Mouse (Mus musculus): Measurements from ENCODE around the gene Pcmt1. TPM values are rescaled to one million over a fixed set of nuclear protein-coding genes. Genes with fewer than 3 reads are reported as not detected.

Gene Pcmt1
- polyA plus RNA-seq (2012; rRNA removed): 17.4 and 19.6 TPM in 2 replicates

DNA sequence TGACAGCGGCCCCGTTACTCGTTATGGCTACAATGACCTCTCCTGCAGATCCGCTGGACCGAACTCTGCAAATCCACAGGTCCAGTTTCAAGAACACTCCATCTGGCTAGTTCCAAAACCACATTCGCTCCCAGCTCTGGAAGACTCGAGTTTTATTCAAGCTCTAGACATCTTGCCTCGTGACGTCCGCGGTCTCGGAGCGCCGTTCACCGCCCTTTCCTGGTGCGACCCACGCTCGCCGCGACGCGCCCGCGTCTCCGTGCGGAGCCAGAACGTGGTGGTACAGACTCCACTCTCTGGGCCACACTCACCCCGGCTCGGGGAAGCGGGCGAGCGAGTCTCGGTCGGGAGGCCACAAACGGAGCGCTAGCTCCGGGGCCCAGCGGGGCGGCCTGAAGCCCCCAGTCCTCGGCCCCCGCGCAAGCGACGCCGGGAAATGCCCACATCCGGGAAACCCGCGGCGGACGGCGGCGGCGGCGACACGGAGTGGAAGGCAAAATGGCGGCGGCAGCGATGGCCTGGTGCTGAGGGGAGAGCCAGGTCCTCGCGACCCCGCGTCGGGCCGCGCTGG lies at the start of gene Pcmt1, which contains the start of gene Lats1:
Gene Pcmt1, minus strand, starts transcription at position 406 of the 571 bp plus-strand sequence.
Gene Lats1, plus strand, starts transcription at position 484 of the 571 bp plus-strand sequence.
- no peak for DNase-seq (ENCODE audit: low read depth, low spot score)

DNA sequence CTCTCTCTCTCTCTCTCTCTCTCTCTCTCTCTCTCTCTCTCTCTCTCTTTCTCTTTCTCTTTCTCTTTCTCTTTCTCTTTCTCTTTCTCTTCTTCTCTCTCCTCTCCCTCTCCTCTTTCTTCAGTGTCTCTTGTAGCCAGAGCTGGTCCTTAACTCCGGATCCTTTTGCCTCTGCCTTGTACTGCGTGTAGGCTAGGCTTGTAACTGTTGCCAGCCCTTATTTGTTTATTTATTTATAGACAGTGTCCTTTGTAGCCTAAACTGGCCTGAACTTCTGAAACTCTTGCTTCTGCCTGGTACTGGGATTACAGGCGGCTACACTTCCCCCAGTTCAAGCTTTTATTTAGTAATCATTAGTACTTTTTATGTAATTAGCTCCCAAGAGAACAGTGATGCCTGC lies 46.1 kb upstream of the Pcmt1 start:
- DNase-seq (ENCODE audit: low read depth, low spot score): no peak
- WGBS: 10% methylated on average over 3 of the region's 3 CpGs

More for the DNA sequence above, at the start of gene Pcmt1, which contains the start of gene Lats1:
- WGBS: under 1% methylated on average over 65 of the region's 65 CpGs

DNA sequence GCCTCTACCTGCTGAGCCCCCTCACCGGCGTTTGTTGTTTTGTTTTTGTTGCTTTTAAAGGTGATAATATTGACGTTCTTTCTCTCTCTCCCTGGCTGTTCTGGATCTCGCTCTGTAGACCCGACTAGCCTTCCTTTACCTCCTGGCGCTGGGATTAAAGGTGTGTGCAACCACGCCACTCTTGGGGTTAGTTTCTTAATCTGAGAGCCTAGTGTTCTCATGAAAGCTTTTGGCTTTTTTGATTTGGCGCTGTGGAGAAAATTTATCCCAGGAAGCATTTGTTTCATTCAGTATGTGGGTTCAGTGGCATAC lies 45.5 kb upstream of the Pcmt1 start:
- no peak for DNase-seq (ENCODE audit: low read depth, low spot score)

DNA sequence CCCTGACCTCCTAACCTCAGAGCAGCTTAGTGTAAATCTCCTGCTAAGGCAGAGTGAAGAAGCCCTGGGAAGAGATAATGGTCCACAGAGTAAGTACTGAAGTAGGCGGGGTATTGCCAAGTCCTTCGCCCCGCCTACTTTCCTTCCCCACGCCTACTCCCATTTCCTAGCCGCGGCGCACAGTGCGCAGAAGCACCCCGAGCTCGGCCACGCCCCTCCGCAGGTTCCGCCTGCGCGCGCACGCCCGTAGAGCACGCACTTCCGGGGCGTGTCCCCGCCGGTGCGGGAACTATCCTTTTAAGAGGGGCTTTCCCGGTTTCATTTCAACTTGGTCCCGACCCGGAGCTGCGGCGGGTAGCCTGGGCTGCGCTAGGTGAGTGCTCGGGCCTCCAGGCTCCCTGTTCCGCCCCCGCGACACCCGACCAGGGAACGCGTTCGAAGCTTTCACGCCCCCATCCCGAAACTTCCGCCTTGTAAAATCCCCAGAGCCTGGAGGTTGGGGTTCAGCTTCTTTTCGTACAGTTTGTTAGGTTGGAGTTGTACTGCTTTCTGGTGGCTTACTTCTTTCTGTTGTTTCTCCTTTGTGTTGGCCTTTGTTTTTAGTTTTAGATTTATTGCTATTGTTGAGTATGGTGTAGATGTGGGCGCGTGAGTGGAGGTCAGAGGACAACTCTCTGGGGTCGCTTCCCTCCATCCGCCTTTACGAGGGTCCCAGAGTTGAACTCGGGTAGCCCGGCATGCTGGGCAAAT lies 45.0 kb upstream of the Pcmt1 start, which contains the start of gene Katna1:
Gene Katna1, plus strand, starts transcription at position 250 of the 750 bp plus-strand sequence.
- under 1% methylated on average over 49 of the region's 49 CpGs for WGBS
- DNase-seq (ENCODE audit: low read depth, low spot score): peak; percentile 68

More for the DNA sequence above, 45.5 kb upstream of the Pcmt1 start:
- 0% methylated on average over 8 of the region's 8 CpGs for WGBS

DNA sequence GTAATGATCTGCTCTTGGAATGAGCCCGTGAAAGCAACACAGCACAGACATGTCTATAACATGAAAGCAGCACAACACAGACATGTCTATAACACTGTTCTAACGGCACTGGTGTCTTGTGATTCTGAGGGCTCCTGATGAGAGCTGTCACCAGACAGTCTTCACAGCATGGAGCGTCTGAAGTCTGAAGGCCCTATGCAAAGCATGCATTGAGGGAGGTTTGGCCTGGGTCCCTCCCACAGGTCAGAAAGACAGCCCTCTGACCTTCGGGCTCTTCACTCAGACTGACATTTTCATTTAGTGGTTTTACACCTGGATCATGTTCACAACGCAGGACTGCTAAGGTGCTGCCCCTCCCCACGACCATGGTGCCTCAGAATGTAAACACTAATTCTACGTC lies 34.1 kb upstream of the Pcmt1 start:
- WGBS: 61% methylated on average over 7 of the region's 7 CpGs
- DNase-seq (ENCODE audit: low read depth, low spot score): no peak

DNA sequence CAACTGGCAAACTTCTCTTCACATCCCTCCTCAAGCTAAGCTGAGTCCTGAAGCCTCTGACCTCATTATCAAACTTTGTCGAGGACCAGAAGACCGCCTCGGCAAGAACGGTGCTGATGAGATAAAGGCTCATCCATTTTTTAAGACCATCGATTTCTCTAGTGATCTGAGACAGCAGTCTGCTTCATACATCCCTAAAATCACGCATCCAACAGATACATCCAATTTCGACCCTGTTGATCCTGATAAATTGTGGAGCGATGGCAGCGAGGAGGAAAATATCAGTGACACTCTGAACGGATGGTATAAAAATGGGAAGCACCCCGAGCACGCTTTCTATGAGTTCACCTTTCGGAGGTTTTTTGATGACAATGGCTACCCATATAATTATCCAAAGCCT lies 31.6 kb upstream of the Pcmt1 start:
- WGBS: 92% methylated on average over 13 of the region's 13 CpGs
- no peak for DNase-seq (ENCODE audit: low read depth, low spot score)

DNA sequence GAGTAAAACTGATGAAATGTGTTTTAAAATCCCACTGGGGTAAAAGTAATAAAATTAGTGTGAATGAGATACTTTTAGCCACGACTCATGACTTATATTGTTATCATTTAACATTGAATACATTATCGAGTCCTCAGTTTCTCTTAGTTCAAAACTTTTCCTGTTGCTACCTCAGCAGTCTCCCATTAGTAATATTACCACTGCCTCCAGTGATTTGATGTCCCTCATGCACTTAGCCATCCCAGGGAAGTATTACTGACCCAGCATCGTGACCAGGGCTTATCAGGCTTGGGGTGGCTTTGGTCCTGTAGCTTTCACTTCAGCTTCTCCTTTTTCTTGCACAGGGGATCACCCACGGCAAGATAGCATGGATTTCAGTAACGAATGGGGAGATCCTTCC lies 29.2 kb upstream of the Pcmt1 start:
- 88% methylated on average over 5 of the region's 5 CpGs for WGBS
- DNase-seq (ENCODE audit: low read depth, low spot score): no peak

DNA sequence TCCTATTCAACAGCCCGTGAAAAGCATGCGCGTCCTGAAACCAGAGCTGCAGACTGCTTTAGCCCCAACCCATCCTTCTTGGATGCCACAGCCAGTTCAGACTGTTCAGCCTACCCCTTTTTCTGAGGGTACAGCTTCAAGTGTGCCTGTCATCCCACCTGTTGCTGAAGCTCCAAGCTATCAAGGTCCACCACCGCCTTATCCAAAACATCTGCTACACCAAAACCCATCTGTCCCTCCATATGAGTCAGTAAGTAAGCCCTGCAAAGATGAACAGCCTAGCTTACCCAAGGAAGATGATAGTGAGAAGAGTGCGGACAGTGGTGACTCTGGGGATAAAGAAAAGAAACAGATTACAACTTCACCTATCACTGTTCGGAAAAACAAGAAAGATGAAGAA lies 21.6 kb upstream of the Pcmt1 start:
- 96% methylated on average over 6 of the region's 6 CpGs for WGBS

DNA sequence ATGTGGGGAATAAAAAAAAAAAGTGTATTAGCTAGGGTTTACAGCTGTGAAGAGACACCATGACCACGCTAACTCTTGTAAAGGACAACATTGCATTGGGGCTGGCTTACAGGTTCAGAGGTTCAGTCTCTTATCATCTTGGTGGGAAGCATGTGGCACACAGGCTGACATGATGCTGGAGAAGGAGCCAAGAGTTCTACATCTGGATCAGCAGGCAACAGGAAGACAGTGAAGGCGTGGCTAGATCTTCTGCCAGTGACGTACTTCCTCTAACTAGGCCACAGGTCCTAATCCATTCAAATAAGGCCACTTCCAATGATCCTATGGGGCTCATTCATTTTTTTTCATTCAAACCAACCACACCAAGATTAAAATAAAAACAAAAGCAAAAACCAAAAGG lies 19.2 kb upstream of the Pcmt1 start:
- no peak for DNase-seq (ENCODE audit: low read depth, low spot score)

More for the DNA sequence above, 21.6 kb upstream of the Pcmt1 start:
- no peak for DNase-seq (ENCODE audit: low read depth, low spot score)

DNA sequence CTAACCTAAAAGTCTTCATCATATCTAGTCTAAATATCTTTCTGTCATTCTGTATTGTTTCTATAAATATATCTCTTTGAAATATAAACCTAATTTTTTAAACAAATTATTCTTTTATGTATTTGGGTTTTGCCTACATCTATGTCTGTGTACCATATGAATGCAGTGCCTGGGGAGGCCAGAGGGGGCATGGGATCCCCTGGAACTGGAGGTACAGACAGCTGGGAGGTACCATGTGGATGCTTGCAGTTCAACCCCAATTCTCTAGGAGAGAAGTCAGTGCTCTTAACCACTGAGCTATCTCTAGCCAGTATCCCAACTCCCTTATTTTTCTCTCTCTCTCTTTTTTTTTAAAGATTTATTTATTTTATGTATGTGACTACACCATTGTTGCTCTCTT lies 14.3 kb upstream of the Pcmt1 start:
- DNase-seq (ENCODE audit: low read depth, low spot score): no peak

More for the DNA sequence above, 19.2 kb upstream of the Pcmt1 start:
- WGBS: 68% methylated on average over 3 of the region's 3 CpGs

DNA sequence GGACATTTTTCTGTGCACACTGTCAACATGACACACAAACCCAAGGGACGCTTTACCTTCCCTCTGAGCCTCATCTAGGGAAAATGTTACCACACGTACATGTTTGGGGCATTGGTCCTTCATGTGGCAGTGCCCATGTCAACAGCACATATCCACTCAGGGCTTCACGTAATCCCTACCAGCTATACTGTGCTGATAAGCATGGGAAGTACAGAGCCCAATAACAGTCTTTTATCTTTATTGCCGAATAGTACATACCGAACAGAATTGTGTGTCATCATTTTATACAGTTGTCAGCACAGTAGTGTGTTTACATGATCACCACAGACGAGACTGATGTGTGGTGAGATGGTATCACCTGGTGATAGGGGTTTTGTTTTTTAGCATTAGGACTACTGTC lies 6.0 kb upstream of the Pcmt1 start:
- 52% methylated on average over 6 of the region's 6 CpGs for WGBS
- DNase-seq (ENCODE audit: low read depth, low spot score): no peak

DNA sequence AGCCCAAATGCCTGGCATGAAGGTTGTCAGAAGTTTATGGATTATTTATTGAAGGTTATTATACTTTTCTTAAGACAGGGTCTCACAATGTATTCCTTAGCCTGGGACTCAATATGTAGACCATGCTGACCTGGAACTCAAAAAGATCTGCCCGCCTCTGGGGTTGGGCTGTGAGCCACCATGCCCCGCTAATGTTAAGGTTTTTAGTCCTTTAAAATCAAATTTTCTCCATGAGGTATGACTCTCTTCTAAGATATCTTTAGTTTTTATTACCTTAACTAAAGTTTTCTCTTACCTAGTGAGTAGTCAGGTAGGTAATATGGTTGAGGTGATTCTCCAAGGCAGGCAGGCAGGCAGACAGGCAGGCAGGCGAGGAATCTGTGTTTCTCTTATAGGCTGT lies 1.3 kb upstream of the Pcmt1 start:
- 22% methylated on average over 3 of the region's 3 CpGs for WGBS
- DNase-seq (ENCODE audit: low read depth, low spot score): no peak

DNA sequence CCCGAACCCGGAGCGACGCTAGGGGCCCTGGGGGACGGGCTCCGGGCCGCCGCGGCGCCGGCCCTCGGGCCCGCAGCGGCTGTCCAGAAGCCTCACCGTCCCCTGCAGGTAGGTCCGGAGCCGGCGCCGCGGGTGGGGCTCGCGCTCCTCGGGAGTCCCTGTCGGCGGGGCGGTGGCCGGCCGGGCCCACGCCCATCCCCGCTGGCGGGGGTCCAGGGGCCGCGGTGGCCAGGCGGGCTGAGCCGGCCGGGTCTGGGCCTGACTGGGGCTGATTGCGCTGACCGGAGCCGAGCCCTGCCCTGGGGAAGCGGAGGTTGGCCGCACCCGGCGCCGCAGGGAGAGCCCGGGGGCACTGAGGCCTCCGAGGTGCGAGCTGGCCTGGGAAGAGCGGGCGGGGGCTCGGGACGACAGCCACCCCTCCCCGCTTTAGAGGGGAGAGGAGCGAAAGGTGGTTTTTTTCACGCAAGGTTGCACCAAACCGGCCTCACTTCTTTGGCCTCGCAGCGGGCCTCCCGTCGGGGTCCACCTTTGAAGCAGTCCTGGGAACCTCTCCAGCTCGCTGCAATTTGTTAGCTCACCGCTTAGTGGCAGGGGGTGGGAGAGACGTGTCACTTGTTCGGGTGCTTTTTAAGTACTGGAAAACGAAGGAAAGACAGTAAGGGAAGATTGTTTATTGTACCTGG lies 548 bp upstream of the Pcmt1 start:
- under 1% methylated on average over 64 of the region's 64 CpGs for WGBS

DNA sequence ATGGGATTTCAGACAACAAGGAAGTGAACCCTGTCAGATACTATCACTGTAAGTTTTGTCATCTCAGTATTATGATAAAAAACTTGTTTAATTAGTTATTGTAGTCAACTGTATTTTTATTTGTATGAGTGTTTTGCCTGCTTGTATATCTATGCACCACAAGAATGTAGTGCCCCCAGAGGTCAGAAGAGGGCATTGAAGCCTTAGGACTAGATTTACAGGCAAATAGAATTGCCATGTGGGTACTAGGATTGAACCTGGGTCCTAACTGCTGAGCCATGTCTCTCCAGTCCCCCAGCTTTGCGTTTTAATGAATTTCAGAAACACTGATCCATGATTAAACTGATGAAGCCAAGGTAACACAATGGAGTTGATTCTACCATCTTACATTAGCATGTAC lies 7.3 kb downstream of the Pcmt1 start:
- DNase-seq (ENCODE audit: low read depth, low spot score): no peak
- 56% methylated on average over 1 of the region's 1 CpGs for WGBS

More for the DNA sequence above, 548 bp upstream of the Pcmt1 start:
- no peak for DNase-seq (ENCODE audit: low read depth, low spot score)

DNA sequence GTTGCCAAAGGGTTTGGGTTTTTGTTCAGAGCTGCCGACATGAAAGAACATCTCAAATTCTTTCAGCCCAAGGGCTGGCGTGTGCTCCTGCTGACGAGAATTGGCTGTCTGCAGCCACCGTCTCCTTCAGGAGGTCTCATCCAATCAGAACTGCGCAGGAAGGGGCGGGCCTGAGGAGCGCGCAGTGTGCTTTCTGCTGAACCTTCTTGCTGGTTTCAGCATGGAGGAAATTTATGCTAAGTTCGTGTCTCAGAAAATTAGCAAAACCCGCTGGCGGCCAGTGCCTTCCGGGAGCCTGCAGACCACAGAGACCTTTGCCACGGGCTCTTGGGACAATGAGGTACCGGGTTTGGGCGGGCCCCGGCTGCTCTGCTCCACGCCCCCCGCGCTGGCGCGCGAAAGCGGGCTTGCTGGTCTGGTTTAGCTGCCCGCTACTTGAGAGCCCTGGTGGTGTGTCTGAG lies 13.6 kb downstream of the Pcmt1 start, which contains the start of gene Nup43:
Gene Nup43, plus strand, starts transcription at position 162 of the 461 bp plus-strand sequence.
- WGBS: under 1% methylated on average over 24 of the region's 24 CpGs
- peak; percentile 78 for DNase-seq (ENCODE audit: low read depth, low spot score)

DNA sequence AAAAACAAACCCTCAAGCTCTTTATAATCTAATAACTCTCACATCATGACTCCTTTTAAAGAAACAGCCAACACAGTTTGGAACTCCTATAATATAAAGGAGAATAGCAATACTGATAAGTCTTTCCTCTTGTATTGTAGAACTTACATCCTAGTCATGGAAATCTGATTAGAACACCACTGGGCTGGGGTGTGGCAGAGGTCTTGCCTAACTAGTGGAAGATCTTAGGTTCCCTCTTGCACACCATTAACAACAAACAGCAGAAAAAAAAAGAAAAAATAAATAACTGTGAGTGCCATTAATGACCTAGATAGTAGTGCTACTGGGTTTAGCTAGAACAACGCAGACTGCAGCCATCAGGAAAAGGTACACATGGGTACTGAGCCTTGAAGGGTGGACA lies 16.0 kb downstream of the Pcmt1 start:
- DNase-seq (ENCODE audit: low read depth, low spot score): no peak
- WGBS: 90% methylated on average over 1 of the region's 1 CpGs

DNA sequence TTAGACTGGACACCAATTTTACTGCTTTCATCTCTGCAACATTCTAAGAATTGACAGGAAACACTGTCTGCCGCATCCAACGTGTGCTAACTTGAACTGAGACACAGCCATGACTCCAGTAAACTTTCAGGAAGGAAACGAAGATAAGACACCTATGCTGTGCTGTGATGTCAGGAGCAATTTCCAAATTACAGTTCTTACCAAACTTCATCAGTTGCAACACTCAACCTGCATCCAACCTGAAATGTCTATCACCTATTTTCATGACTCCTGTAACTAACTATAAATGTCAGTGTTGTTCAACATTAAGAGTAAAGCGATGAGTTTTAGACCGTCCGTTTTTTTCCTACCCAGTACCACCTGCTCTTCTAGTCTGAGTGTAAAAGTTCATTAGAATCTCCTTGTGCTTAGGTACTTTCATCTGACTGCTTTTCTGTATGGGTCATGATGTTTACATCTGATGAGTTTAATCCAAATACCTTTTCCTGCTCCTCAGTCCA lies 16.9 kb downstream of the Pcmt1 start:
- WGBS: 33% methylated on average over 6 of the region's 6 CpGs
- DNase-seq (ENCODE audit: low read depth, low spot score): no peak

DNA sequence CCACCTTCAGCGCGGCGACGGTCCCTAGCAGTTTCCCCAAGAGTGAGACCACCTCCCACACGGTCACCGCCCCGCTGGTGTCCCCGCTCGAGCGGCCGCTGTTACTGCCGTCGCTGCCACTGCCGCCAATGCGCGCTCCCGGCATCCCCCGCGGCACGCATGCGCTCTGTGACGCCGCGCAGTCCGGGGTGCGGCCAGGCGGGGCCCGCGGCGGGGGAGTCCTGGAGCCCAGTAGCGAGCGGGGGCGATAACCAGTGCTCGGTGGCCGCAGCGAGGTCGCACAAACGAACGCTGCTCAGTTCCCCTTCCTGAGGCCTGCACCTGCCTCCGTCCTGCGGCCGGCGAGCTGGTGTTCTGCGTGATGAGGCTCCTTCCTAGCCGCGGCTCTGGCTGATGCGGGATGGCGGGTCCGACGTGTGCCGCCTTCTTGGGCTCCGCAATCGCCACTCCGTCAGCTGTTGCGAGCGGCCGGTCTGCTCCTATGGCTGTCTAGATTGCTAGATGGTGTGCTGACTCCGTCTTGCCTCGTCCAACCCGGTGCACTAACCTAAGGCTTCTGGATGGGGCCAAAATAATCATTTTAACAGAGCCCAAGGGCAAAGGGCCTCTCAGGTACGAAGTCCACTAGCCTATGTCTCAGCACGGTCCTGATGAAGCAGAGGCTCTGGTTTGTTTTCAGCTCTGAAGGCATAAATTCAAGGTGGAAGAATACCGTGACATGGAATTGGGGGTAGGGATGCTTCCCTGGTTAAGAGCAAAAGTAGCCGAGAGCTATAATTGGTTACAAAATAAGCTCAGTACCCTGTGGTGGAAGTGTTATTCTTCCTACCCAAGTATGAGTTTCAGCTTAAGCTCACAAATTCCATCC lies 17.5 kb downstream of the Pcmt1 start:
- under 1% methylated on average over 64 of the region's 64 CpGs for WGBS
- DNase-seq (ENCODE audit: low read depth, low spot score): no peak

DNA sequence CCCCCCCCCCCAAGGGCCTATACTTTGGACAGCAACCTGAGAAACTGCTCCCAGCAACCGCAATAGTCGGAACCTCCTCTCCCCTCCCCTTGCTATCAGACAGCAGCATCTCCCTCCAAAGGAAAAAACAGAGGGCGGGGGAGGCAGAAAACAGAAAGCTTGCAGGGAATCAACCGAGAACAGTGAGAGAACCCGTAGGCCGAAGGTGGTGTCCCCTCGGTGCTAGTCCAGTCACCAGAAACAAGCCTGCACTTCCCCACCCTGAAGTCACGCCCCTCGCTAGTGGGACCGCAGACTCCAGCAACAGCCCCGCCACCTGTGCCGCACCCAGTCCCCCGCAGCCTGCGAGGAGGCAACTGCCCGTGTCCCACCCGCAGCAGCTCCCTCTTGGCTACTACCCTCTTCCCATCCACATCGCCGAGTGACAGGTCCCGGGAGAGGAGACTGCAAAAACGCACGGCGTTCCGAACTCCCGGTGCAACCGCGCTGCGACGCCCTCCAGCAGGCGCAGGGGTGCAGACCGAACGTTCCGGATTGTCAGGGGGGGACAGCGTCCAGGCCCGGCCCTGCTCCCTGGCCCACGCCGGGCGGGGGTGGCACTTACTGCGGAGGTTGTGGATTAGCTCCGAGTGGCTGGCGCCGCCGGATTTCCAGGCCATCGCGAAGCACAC lies 18.3 kb downstream of the Pcmt1 start:
- no peak for DNase-seq (ENCODE audit: low read depth, low spot score)
- under 1% methylated on average over 44 of the region's 44 CpGs for WGBS
